Mouse (Mus musculus): ENCODE results near the gene Slc17a9. TPM values are rescaled to one million over a fixed set of nuclear protein-coding genes. Genes with fewer than 3 reads are reported as not detected.
"Not testable (repeated sequence)": the region's sequence is repeated elsewhere in the genome, so short reads cannot be mapped to it uniquely, and the experiment has no call there.

Gene Slc17a9
- polyA plus RNA-seq, 1 experiment from 2014 or later, result 0.61 TPM

DNA sequence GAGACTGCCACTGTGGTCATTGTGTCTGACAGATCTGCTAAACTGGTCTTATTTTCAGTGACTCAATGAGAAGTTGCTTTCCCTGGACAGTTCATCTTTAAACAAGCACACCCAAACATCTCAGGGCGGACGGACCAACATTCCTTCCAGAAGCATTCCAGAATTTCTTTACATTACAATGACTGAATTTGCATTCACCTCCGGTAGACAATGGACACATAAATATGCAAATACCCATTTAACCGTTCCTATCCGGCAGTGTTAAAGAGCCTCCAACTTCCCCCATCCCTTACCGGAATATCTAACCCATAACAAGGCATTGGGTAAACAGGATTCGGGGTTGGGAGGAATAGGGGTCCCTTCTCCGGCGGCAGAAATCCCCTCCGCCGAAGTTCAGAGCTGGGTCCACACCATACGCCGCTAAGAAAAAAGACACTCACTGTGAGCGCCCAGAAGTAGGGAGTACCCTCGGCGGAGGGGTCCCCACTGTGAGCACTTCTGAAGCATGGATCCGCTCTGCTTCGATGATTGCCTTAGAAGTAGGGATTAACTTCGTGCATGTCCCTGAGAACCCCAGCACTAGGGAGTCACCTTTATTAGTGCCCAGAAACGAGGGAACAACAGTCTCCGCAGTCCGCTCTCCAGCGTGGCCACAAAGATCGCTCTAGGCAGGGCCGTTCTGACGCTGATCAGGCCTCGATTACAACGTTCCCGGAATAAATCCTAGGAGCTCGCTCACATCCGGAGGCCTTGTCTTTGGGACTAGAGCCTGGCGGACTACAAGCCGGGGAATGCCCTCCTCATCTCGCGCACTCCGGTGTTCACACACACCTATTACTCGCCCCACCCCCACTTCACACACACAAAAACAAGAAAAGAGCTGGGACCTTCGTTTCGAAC lies 15.8 kb upstream of the Slc17a9 start:
- TF ChIP-seq CTCF (IDR thresholded peaks at IDR 0.05; ENCODE audit: low read depth), result no peak
- H3K27me3 ChIP-seq (ENCODE audit: insufficient read depth, low read length), result no peaks in the 10 kb centered on the region
- ATAC-seq (replicated peaks; ENCODE audit: low FRiP score, low read depth) (peak; percentile 37), DNase-seq (ENCODE audit: low spot score) (no peak)
- H3K9me3 ChIP-seq (replicated peaks; ENCODE audit: low read length), result no peaks in the 10 kb centered on the region
- peak overlapping the region; percentile 88 for H3K4me3 ChIP-seq (replicated peaks; ENCODE audit: low read depth, low read length)
- H3K9ac ChIP-seq (ENCODE audit: low read depth, low read length), result peak overlapping the region; percentile 94
- peaks cover 16% of the 10 kb centered on the region; the same call in 1 of the 2 replicates for H3K4me1 ChIP-seq (replicated peaks; ENCODE audit: insufficient read depth, low read length)
- peak overlapping the region; percentile 94 for H3K27ac ChIP-seq
- peaks cover 4% of the 10 kb centered on the region; the same call in 1 of the 2 replicates for H3K36me3 ChIP-seq (ENCODE audit: insufficient read depth, low read length)
- under 1% methylated on average over 39 of the region's 39 CpGs for WGBS
- peak overlapping the region; percentile 85 for H3K4me2 ChIP-seq (ENCODE audit: low read length)

DNA sequence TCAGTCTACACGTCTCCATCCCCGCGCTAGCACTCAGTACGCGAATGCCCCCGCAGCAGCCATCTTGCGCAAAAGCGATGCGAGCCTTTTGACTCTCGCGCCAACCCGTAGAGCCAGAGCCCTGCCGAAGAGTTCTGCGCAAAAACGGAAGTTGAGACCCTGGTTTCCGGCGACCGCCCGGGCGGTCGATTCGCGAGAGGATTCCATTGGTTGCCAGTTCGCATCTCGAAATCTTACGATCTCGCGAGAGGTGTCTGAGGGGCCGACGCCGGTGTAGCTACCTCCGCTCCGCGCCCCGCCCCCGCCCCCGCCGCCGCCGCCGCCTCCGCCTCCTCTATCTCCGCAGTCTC lies 15.2 kb upstream of the Slc17a9 start, which contains the start of the genes Dido1 and Gid8:
TSS of gene Dido1 (minus strand) at position 77 of the 350 bp plus-strand sequence.
TSS of gene Gid8 (plus strand) at position 195 of the 350 bp plus-strand sequence.
- ATAC-seq (replicated peaks; ENCODE audit: low FRiP score, low read depth), result peak; percentile 93
- WGBS, result under 1% methylated on average over 43 of the region's 43 CpGs

DNA sequence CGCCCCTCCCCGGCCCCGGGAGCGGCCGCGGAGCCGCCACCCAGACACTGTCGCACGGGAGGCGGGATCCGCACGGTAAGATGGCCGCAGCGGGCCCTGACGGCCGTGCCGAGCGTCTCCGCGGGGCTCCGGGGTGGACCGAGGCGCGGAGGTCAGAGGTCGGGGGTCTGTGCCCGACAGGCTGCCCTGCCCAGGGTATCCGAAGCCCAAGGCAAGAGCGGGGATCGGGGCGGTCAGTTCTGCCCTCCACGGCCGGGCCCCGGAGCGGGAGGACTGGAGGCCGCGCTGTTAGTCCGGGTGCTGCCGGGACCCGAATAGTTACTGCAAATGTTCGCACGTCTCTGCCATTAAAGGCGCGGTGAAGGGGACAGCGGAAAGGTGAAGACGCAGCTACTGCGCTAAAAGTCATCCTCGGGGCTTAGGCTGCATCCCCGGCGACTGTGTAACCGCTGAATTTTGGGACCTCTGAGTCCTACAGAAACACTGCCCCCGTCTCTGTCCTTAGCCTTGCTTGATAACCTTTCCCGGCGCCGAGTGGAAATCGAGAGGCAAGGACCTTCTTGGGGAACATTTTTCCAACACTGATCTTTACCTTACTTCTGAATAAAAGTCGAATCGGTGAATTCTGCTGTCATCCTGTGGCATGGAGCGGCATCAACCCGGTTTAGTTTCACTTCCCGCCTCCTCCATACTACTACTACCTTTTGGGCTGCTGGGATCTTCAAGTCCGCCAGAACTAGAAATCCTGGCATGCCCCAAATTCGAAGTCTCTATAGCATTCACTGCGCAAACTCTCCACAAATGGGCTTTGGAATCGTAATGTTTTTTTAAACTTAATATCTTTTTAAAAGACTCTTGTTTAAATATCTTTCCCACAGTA lies 14.5 kb upstream of the Slc17a9 start:
- 2% methylated on average over 59 of the region's 64 CpGs for WGBS
- Histone ChIP-seq H3K4me3 (replicated peaks; ENCODE audit: low read depth, low read length) (peak overlapping the region; percentile 88), H3K36me3 (ENCODE audit: insufficient read depth, low read length) (peaks cover 10% of the 10 kb centered on the region; the same call in 1 of the 2 replicates), H3K27ac (peak overlapping the region; percentile 94), H3K27me3 (ENCODE audit: insufficient read depth, low read length) (no peaks in the 10 kb centered on the region), H3K4me1 (replicated peaks; ENCODE audit: insufficient read depth, low read length) (0 out of 2 replicates have a peak, but pooled peaks cover 8% of the 10 kb centered on the region), H3K4me2 (ENCODE audit: low read length) (peak overlapping the region; percentile 70), H3K9me3 (replicated peaks; ENCODE audit: low read length) (no peaks in the 10 kb centered on the region), H3K9ac (ENCODE audit: low read depth, low read length) (peak overlapping the region; percentile 94)
- DNase-seq (ENCODE audit: low spot score) (peak; percentile 44), ATAC-seq (replicated peaks; ENCODE audit: low FRiP score, low read depth) (no peak; the same call in none of the 2 replicates)
- TF ChIP-seq CTCF (IDR thresholded peaks at IDR 0.05; ENCODE audit: low read depth), result no peak

More for the DNA sequence above, 15.2 kb upstream of the Slc17a9 start, which contains the start of the genes Dido1 and Gid8:
- Histone ChIP-seq H3K9ac (ENCODE audit: low read depth, low read length) (peak within 1 kb of the TSS; percentile 94), H3K36me3 (ENCODE audit: insufficient read depth, low read length) (peaks cover 10% of the 10 kb centered on the region; the same call in 1 of the 2 replicates), H3K4me1 (replicated peaks; ENCODE audit: insufficient read depth, low read length) (peaks cover 10% of the 10 kb centered on the region; the same call in 1 of the 2 replicates), H3K27ac (peak within 1 kb of the TSS; percentile 94), H3K9me3 (replicated peaks; ENCODE audit: low read length) (no peaks in the 10 kb centered on the region), H3K4me3 (replicated peaks; ENCODE audit: low read depth, low read length) (peak within 1 kb of the TSS; percentile 88), H3K27me3 (ENCODE audit: insufficient read depth, low read length) (no peaks in the 10 kb centered on the region), H3K4me2 (ENCODE audit: low read length) (peak within 1 kb of the TSS; percentile 85)
- no peak for TF ChIP-seq CTCF (IDR thresholded peaks at IDR 0.05; ENCODE audit: low read depth)
- peak; percentile 99 for DNase-seq (ENCODE audit: low spot score)

DNA sequence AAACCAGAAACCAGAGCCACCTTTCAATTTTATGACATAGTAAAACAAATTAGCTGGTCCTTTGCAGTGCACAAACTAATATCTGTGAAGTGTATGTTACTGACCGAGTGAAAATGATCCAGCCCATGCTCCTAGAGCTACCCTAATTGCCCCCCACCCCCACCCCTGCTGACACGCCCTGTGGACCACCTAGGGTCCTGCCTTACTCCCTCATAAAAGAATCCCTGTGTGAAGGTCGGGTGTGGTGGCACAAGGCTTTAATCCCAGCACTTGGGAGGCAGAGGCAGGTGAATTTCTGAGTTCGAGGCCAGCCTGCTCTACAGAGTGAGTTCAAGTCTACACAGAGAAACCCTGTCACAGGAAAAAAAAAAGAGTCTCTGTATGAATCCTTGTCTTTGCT lies 13.5 kb upstream of the Slc17a9 start:
- Histone ChIP-seq H3K27ac (no peak overlapping the region), H3K4me3 (replicated peaks; ENCODE audit: low read depth, low read length) (no peak overlapping the region), H3K27me3 (ENCODE audit: insufficient read depth, low read length) (no peaks in the 10 kb centered on the region), H3K9ac (ENCODE audit: low read depth, low read length) (no peak overlapping the region), H3K4me2 (ENCODE audit: low read length) (peak overlapping the region; percentile 70), H3K4me1 (replicated peaks; ENCODE audit: insufficient read depth, low read length) (0 out of 2 replicates have a peak, but pooled peaks cover 8% of the 10 kb centered on the region), H3K9me3 (replicated peaks; ENCODE audit: low read length) (no peaks in the 10 kb centered on the region), H3K36me3 (ENCODE audit: insufficient read depth, low read length) (peaks cover 12% of the 10 kb centered on the region; the same call in 1 of the 2 replicates)
- TF ChIP-seq CTCF (IDR thresholded peaks at IDR 0.05; ENCODE audit: low read depth), result no peak
- ATAC-seq (replicated peaks; ENCODE audit: low FRiP score, low read depth) (no peak), DNase-seq (ENCODE audit: low spot score) (no peak)
- 52% methylated on average over 4 of the region's 4 CpGs for WGBS

DNA sequence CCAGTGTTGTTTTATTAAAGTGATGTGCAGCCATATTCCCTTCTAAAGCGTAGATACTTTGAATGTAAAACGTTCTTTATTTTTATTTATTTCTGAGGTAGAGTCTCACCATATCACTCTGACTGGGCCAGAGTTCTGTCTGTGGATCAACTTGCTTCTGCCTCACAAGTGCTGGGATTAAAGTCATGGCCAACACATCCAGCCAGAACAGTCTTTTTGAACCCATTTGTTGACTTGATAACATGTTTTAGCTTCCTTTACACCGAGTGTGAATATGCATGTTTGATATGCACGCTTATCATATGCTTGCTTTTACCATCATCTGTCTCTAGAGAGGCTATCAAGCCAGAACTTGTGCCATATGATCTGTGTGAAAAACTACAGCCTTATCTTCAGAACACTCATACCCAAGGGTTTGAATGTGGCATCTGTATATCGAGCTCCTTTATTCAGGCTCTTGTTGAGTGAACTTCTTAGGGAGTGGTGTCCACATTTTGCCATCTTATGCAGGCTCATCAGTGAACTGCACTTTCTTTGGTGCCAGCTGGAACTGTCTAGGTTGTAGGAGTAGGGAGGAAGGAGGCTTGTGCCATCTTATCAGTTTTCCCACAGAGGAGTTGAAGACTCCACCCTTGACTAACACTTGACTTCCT lies 12.9 kb upstream of the Slc17a9 start:
- Histone ChIP-seq H3K9me3 (replicated peaks; ENCODE audit: low read length) (no peaks in the 10 kb centered on the region), H3K27me3 (ENCODE audit: insufficient read depth, low read length) (no peaks in the 10 kb centered on the region), H3K36me3 (ENCODE audit: insufficient read depth, low read length) (peaks cover 17% of the 10 kb centered on the region; the same call in 1 of the 2 replicates), H3K4me1 (replicated peaks; ENCODE audit: insufficient read depth, low read length) (0 out of 2 replicates have a peak, but pooled peaks cover 8% of the 10 kb centered on the region), H3K4me2 (ENCODE audit: low read length) (no peak overlapping the region), H3K27ac (no peak overlapping the region), H3K4me3 (replicated peaks; ENCODE audit: low read depth, low read length) (no peak overlapping the region), H3K9ac (ENCODE audit: low read depth, low read length) (no peak overlapping the region)
- no peak for ATAC-seq (replicated peaks; ENCODE audit: low FRiP score, low read depth)
- 93% methylated on average over 5 of the region's 5 CpGs for WGBS
- no peak for DNase-seq (ENCODE audit: low spot score)
- no peak for TF ChIP-seq CTCF (IDR thresholded peaks at IDR 0.05; ENCODE audit: low read depth)

DNA sequence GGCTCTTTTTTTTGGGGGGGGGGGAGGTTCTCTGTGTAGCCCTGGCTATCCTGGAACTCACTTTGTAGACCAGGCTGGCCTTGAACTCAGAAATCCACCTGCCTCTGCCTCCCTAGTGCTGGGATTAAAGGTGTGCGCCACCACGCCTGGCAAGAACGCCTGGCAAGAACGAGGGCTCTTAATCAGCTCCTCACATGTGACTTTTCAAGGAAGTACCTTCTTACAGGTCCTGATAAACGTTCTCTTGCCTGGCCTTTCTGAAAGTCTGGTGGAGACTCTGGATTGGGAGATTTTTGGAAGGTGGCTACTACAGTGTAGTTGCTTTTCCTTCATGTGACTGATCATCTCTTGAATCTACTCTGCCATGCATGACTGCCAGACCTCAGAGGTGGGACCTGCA lies 2.3 kb upstream of the Slc17a9 start:
- H3K9me3 ChIP-seq (replicated peaks; ENCODE audit: low read length); H3K27me3 ChIP-seq (ENCODE audit: insufficient read depth, low read length); H3K9ac ChIP-seq (ENCODE audit: low read depth, low read length); ATAC-seq (replicated peaks; ENCODE audit: low FRiP score, low read depth); H3K4me2 ChIP-seq (ENCODE audit: low read length); H3K4me3 ChIP-seq (replicated peaks; ENCODE audit: low read depth, low read length); DNase-seq (ENCODE audit: low spot score); H3K27ac ChIP-seq: not testable (repeated sequence)
- 86% methylated on average over 5 of the region's 5 CpGs for WGBS
- peaks cover 51% of the 10 kb centered on the region for H3K36me3 ChIP-seq (ENCODE audit: insufficient read depth, low read length)
- 0 out of 2 replicates have a peak, but pooled peaks cover 10% of the 10 kb centered on the region for H3K4me1 ChIP-seq (replicated peaks; ENCODE audit: insufficient read depth, low read length)

All from kidney, postnatal 0 days (tissue).